Comparison of ENCODE assay signal across 8 mouse cellular contexts in genomic region chr1:84934503-84935333, GRCm38 (mm10). TPM values are rescaled to one million over a fixed set of nuclear protein-coding genes. Genes with fewer than 3 reads are reported as not detected.
DNase-seq lines count a peak whose midpoint lies in the region; ATAC-seq and TF ChIP-seq lines count a peak whose summit lies in the region.

Gene Slc16a14, minus strand, starts transcription at chr1:84935134.

- in situ Hi-C loops in ES-E14 (cut with MboI; ENCODE audit: low sequenced_read_pairs in 2 of 2, unreplicated experiment in 2 of 2) = no loop called here

- H3K4me1 ChIP-seq in ES-E14 (ENCODE audit: control insufficient read depth in 2 of 2, insufficient read depth in 2 of 2, low read length in 2 of 2, poor library complexity in 1 of 2) = peaks cover 0 to 2% of the 10 kb centered on the region in 2 experiments; a peak in 1 of 4 replicates
- no peaks in the 10 kb centered on the region for H3K4me1 ChIP-seq in embryonic facial prominence, embryonic 11.5 days (ENCODE audit: control insufficient read depth, insufficient read depth, low read length)

- H3K4me2 ChIP-seq in embryonic facial prominence, embryonic 11.5 days (ENCODE audit: low read depth, low read length) = peak within 1 kb of the TSS; percentile 95

- H3K9me3 ChIP-seq in ES-E14 (ENCODE audit: control insufficient read depth, insufficient read depth, low read depth, low read length) = no peaks in the 10 kb centered on the region
- no peaks in the 10 kb centered on the region for H3K9me3 ChIP-seq in embryonic facial prominence, embryonic 11.5 days (replicated peaks; ENCODE audit: control insufficient read depth, low read length)

- WGBS in embryonic facial prominence, embryonic 11.5 days = under 1% methylated on average over 54 of the region's 59 CpGs
- WGBS in macrophage (ENCODE audit: missing documents) = 2% methylated on average over 58 of the region's 59 CpGs

- peak; percentile 85 for ATAC-seq in embryonic facial prominence, embryonic 11.5 days (replicated peaks; ENCODE audit: insufficient number of reproducible peaks, low FRiP score, low TSS enrichment, low read depth)
- ATAC-seq in hematopoietic stem cell, adult 5-6 weeks (replicated peaks in 1 of 2; ENCODE audit: insufficient read depth in 1 of 2, low FRiP score in 2 of 2, low TSS enrichment in 1 of 2, low read depth in 1 of 2, poor library complexity in 2 of 2, severe bottlenecking in 2 of 2) = peak; percentile 38 to 52; a peak in 3 of 4 replicates

- H3K27me3 ChIP-seq in embryonic facial prominence, embryonic 11.5 days (ENCODE audit: control insufficient read depth, insufficient read depth, low read length) = peaks cover 7% of the 10 kb centered on the region; the same call in 1 of the 2 replicates

- peak; percentile 44 for DNase-seq in ES-E14 (ENCODE audit: low read depth, low spot score)
- DNase-seq in adrenal gland, postnatal 10 days = peak; percentile 32
- DNase-seq in embryonic facial prominence, embryonic 11.5 days (ENCODE audit: low spot score) = peak; percentile 84
- DNase-seq in layer of hippocampus, adult 9-10 months (ENCODE audit: low spot score) = peak; percentile 13
- peak; percentile 65 for DNase-seq in right cerebral cortex, postnatal 4 days
- no peak for DNase-seq in spleen, postnatal 36 days (ENCODE audit: low spot score in 2 of 2)

- H3K9ac ChIP-seq in ES-E14 (ENCODE audit: insufficient read depth, low read depth, low read length, poor library complexity, severe bottlenecking) = peak within 1 kb of the TSS; percentile 78
- peak within 1 kb of the TSS; percentile 58 for H3K9ac ChIP-seq in embryonic facial prominence, embryonic 11.5 days (replicated peaks; ENCODE audit: low read length)

- H3K4me3 ChIP-seq in ES-E14 (ENCODE audit: insufficient read depth in 1 of 2, low read depth in 1 of 2, low read length in 2 of 2, poor library complexity in 1 of 2, severe bottlenecking in 1 of 2) (peak within 1 kb of the TSS; percentile 82 to 83), macrophage (ENCODE audit: inconsistent target) (peak within 1 kb of the TSS; percentile 5; the same call in 1 of the 2 replicates)
- H3K4me3 ChIP-seq in embryonic facial prominence, embryonic 11.5 days (ENCODE audit: low read depth, low read length) = peak within 1 kb of the TSS; percentile 57

- no peaks in the 10 kb centered on the region for H3K79me2 ChIP-seq in macrophage (ENCODE audit: inconsistent target)

- H3K36me3 ChIP-seq in ES-E14 (ENCODE audit: control insufficient read depth, insufficient read depth, low read length, poor library complexity, severe bottlenecking) (no peaks in the 10 kb centered on the region), macrophage (ENCODE audit: inconsistent target) (no peaks in the 10 kb centered on the region)
- no peaks in the 10 kb centered on the region for H3K36me3 ChIP-seq in embryonic facial prominence, embryonic 11.5 days (replicated peaks; ENCODE audit: control insufficient read depth, insufficient read depth, low read depth, low read length)

- no peak within 1 kb of the TSS for H3K27ac ChIP-seq in ES-E14 (ENCODE audit: insufficient read depth, low read depth, low read length, poor library complexity, severe bottlenecking)
- no peak within 1 kb of the TSS for H3K27ac ChIP-seq in embryonic facial prominence, embryonic 11.5 days (replicated peaks; ENCODE audit: low read depth, low read length)
- no peak within 1 kb of the TSS for H3K27ac ChIP-seq in macrophage

TF ChIP-seq in ES-E14, 5 proteins besides CTCF, POLR2A, EP300 and RAD21:
- TF ChIP-seq CHD2 (IDR thresholded peaks at IDR 0.05; ENCODE audit: low read depth, low read length) (no peak), ZC3H11A (IDR thresholded peaks at IDR 0.05; ENCODE audit: borderline replicate concordance, low read depth, low read length) (no peak), MAFK (IDR thresholded peaks at IDR 0.05; ENCODE audit: insufficient read depth, low read depth, low read length) (no peak), HCFC1 (IDR thresholded peaks at IDR 0.05; ENCODE audit: borderline replicate concordance, insufficient read depth, low read length) (0 out of 2 replicates have a peak, but pooled peaks have one; percentile 38), ZNF384 (IDR thresholded peaks at IDR 0.05; ENCODE audit: low read depth, low read length) (peak; percentile 77)

RNA-seq across cellular contexts. Expression of gene Slc16a14, which starts in this region (rescaled TPM):
- 0.79 and 0.85 TPM in 2 replicates for total RNA-seq in ES-E14 (2012; rRNA removed)
- total RNA-seq in adrenal gland, postnatal 10 days (2021) = 1 to 10 TPM in 1 of 2 experiments, under 1 TPM in 1; 0.66 to 1.4 TPM
- polyA plus RNA-seq in embryonic facial prominence, embryonic 11.5 days (2014; fragmentation: Nextera tagmentation; extraction: Ambion mirVana) = 0.29 and 0.31 TPM in 2 replicates
- total RNA-seq in hematopoietic stem cell, adult 5-6 weeks (2017) = not detected in 2 replicates
- under 1 TPM in 9 of 26 experiments, not detected in 17; 0.16 to 0.38 (median 0.25) TPM for total RNA-seq in macrophage (2018; cell fraction: chromatin; rRNA removed)
- total RNA-seq in macrophage (2018; cell fraction: cytosol; rRNA removed) = under 1 TPM in 18 of 26 experiments, not detected in 8; 0.03 to 0.28 (median 0.07) TPM
- total RNA-seq in macrophage (2018; cell fraction: nucleus; rRNA removed) = under 1 TPM in 3 of 26 experiments, not detected in 23; 0.20 to 0.77 (median 0.33) TPM
- 0.06 to 0.07 TPM in 2 of 3 replicates, not detected in the other for polyA plus RNA-seq in macrophage (2018)

Comparison
In these comparisons a context has a peak if more than half of its experiments do, and no peak if none do; other contexts are left out.
1. Peak in DNase-seq, H3K4me3 ChIP-seq and H3K9ac ChIP-seq in ES-E14; RNA of the gene not detected or under 1 TPM.
2. Peak in DNase-seq, ATAC-seq, H3K4me3 ChIP-seq, H3K9ac ChIP-seq and H3K4me2 ChIP-seq in embryonic facial prominence, embryonic 11.5 days; RNA of the gene not detected or under 1 TPM.
3. Peak in ATAC-seq in hematopoietic stem cell, adult 5-6 weeks; RNA of the gene not detected or under 1 TPM.
4. DNase-seq: peak in adrenal gland, postnatal 10 days (single experiment), layer of hippocampus, adult 9-10 months (single experiment) and right cerebral cortex, postnatal 4 days (single experiment); none in spleen, postnatal 36 days (0 of 2).
5. H3K4me3 ChIP-seq: peak in every context shown above with its lines; median percentile 82 in ES-E14; 57 in embryonic facial prominence, embryonic 11.5 days; 5 in macrophage.